Mouse (Mus musculus): ENCODE measurements around the gene A730061H03Rik. TPM values are rescaled to one million over a fixed set of nuclear protein-coding genes. Genes with fewer than 3 reads are reported as not detected.
A peak's percentile ranks its signal among the peaks of the same experiment; 100 is the strongest.

A730061H03Rik gene
- polyA plus RNA-seq, 1 experiment from 2014 or later: 1.1 TPM

GRCm38 (mm10) chr14:55579511-55580496, 19.6 kb upstream of the A730061H03Rik start:
- Histone ChIP-seq H3K4me3 (replicated peaks) (no peak overlapping the region), H3K27me3 (peaks cover 7% of the 10 kb centered on the region; the same call in 1 of the 2 replicates), H3K4me2 (no peak overlapping the region), H3K27ac (no peak overlapping the region), H3K36me3 (peaks cover 27% of the 10 kb centered on the region), H3K9me3 (no peaks in the 10 kb centered on the region), H3K4me1 (replicated peaks) (peaks cover 19% of the 10 kb centered on the region), H3K9ac (replicated peaks) (no peak overlapping the region)
- ATAC-seq (ENCODE audit: insufficient number of reproducible peaks, insufficient read depth, low FRiP score, low TSS enrichment, low read depth): no peak
- WGBS: 85% methylated on average over 23 of the region's 23 CpGs

GRCm38 (mm10) chr14:55578668-55579269, 18.6 kb upstream of the A730061H03Rik start:
- Histone ChIP-seq H3K36me3 (peaks cover 27% of the 10 kb centered on the region), H3K27me3 (no peaks in the 10 kb centered on the region), H3K4me2 (peak overlapping the region; percentile 85), H3K4me1 (replicated peaks) (peaks cover 15% of the 10 kb centered on the region), H3K9ac (replicated peaks) (peak overlapping the region; percentile 79), H3K27ac (peak overlapping the region; percentile 86), H3K9me3 (no peaks in the 10 kb centered on the region), H3K4me3 (replicated peaks) (peak overlapping the region; percentile 64)
- WGBS: 35% methylated on average over 6 of the region's 6 CpGs
- ATAC-seq (ENCODE audit: insufficient number of reproducible peaks, insufficient read depth, low FRiP score, low TSS enrichment, low read depth): peak; percentile 49

- Histone ChIP-seq H3K4me1 (replicated peaks) (peaks cover 15% of the 10 kb centered on the region), H3K27ac (peak within 1 kb of the TSS; percentile 86), H3K9me3 (no peaks in the 10 kb centered on the region), H3K4me3 (replicated peaks) (peak within 1 kb of the TSS; percentile 64), H3K9ac (replicated peaks) (peak within 1 kb of the TSS; percentile 79), H3K27me3 (no peaks in the 10 kb centered on the region), H3K4me2 (peak within 1 kb of the TSS; percentile 85), H3K36me3 (peaks cover 27% of the 10 kb centered on the region)
- 1% methylated on average over 32 of the region's 32 CpGs for WGBS
- peak; percentile 83 for ATAC-seq (ENCODE audit: insufficient number of reproducible peaks, insufficient read depth, low FRiP score, low TSS enrichment, low read depth)
Measured at GRCm38 (mm10) chr14:55577871-55578667, 17.9 kb upstream of the A730061H03Rik start, which contains the start of gene Psme1. Gene Psme1 (plus strand): TSS chr14:55578123.

GRCm38 (mm10) chr14:55576376-55576775, 16.2 kb upstream of the A730061H03Rik start:
- peak overlapping the region; percentile 11; the same call in 1 of the 2 replicates for H3K4me3 ChIP-seq (replicated peaks)

GRCm38 (mm10) chr14:55575711-55576110, 15.5 kb upstream of the A730061H03Rik start:
- Histone ChIP-seq H3K4me2 (peak overlapping the region; percentile 23; the same call in 1 of the 2 replicates), H3K27ac (no peak overlapping the region), H3K36me3 (peaks cover 14% of the 10 kb centered on the region), H3K27me3 (no peaks in the 10 kb centered on the region), H3K9me3 (no peaks in the 10 kb centered on the region), H3K4me3 (replicated peaks) (0 out of 2 replicates have a peak overlapping the region, but pooled peaks have one; percentile 5), H3K4me1 (replicated peaks) (peaks cover 15% of the 10 kb centered on the region), H3K9ac (replicated peaks) (peak overlapping the region; percentile 5; the same call in 1 of the 2 replicates)
- WGBS: 72% methylated on average over 13 of the region's 13 CpGs
- no peak; the same call in 1 of the 2 replicates for ATAC-seq (ENCODE audit: insufficient number of reproducible peaks, insufficient read depth, low FRiP score, low TSS enrichment, low read depth)

More at GRCm38 (mm10) chr14:55576376-55576775, 16.2 kb upstream of the A730061H03Rik start:
- Histone ChIP-seq H3K4me2 (peak overlapping the region; percentile 23; the same call in 1 of the 2 replicates), H3K9ac (replicated peaks) (no peak overlapping the region), H3K27me3 (no peaks in the 10 kb centered on the region), H3K9me3 (no peaks in the 10 kb centered on the region), H3K36me3 (peaks cover 17% of the 10 kb centered on the region), H3K27ac (0 out of 2 replicates have a peak overlapping the region, but pooled peaks have one; percentile 7), H3K4me1 (replicated peaks) (peaks cover 15% of the 10 kb centered on the region)
- no peak for ATAC-seq (ENCODE audit: insufficient number of reproducible peaks, insufficient read depth, low FRiP score, low TSS enrichment, low read depth)
- WGBS: 76% methylated on average over 16 of the region's 16 CpGs

GRCm38 (mm10) chr14:55575302-55575701, 15.1 kb upstream of the A730061H03Rik start, which contains the start of gene Fitm1:
Gene Fitm1 (plus strand): TSS chr14:55575617.
- whole genome bisulfite sequencing: 70% methylated on average over 8 of the region's 8 CpGs
- H3K4me1 ChIP-seq (replicated peaks): peaks cover 15% of the 10 kb centered on the region
- peak within 1 kb of the TSS; percentile 5; the same call in 1 of the 2 replicates for H3K9ac ChIP-seq (replicated peaks)
- H3K36me3 ChIP-seq: peaks cover 12% of the 10 kb centered on the region
- H3K4me3 ChIP-seq (replicated peaks): peak within 1 kb of the TSS; percentile 11; the same call in 1 of the 2 replicates
- no peak; the same call in 1 of the 2 replicates for ATAC-seq (ENCODE audit: insufficient number of reproducible peaks, insufficient read depth, low FRiP score, low TSS enrichment, low read depth)
- H3K4me2 ChIP-seq: peak within 1 kb of the TSS; percentile 23; the same call in 1 of the 2 replicates
- no peaks in the 10 kb centered on the region for H3K9me3 ChIP-seq
- H3K27me3 ChIP-seq: no peaks in the 10 kb centered on the region
- H3K27ac ChIP-seq: 0 out of 2 replicates have a peak within 1 kb of the TSS, but pooled peaks have one; percentile 7

- no peak overlapping the region for H3K9ac ChIP-seq (replicated peaks)
Measured at GRCm38 (mm10) chr14:55571760-55572159, 11.6 kb upstream of the A730061H03Rik start.

GRCm38 (mm10) chr14:55570588-55570987, 10.4 kb upstream of the A730061H03Rik start:
- Histone ChIP-seq H3K4me3 (replicated peaks) (no peak overlapping the region), H3K27ac (no peak overlapping the region), H3K9ac (replicated peaks) (no peak overlapping the region), H3K4me1 (replicated peaks) (peaks cover 3% of the 10 kb centered on the region), H3K27me3 (no peaks in the 10 kb centered on the region), H3K36me3 (peaks cover 52% of the 10 kb centered on the region), H3K9me3 (no peaks in the 10 kb centered on the region), H3K4me2 (no peak overlapping the region)
- no peak for ATAC-seq (ENCODE audit: insufficient number of reproducible peaks, insufficient read depth, low FRiP score, low TSS enrichment, low read depth)
- 87% methylated on average over 2 of the region's 2 CpGs for WGBS

More at GRCm38 (mm10) chr14:55571760-55572159, 11.6 kb upstream of the A730061H03Rik start:
- Histone ChIP-seq H3K4me2 (no peak overlapping the region), H3K36me3 (peaks cover 40% of the 10 kb centered on the region), H3K27me3 (no peaks in the 10 kb centered on the region), H3K4me1 (replicated peaks) (peaks cover 7% of the 10 kb centered on the region), H3K9me3 (no peaks in the 10 kb centered on the region), H3K4me3 (replicated peaks) (no peak overlapping the region), H3K27ac (no peak overlapping the region)
- ATAC-seq (ENCODE audit: insufficient number of reproducible peaks, insufficient read depth, low FRiP score, low TSS enrichment, low read depth): no peak

GRCm38 (mm10) chr14:55567496-55567895, 7.3 kb upstream of the A730061H03Rik start:
- Histone ChIP-seq H3K9me3 (no peaks in the 10 kb centered on the region), H3K9ac (replicated peaks) (no peak overlapping the region), H3K36me3 (peaks cover 78% of the 10 kb centered on the region), H3K4me1 (replicated peaks) (no peaks in the 10 kb centered on the region), H3K27me3 (no peaks in the 10 kb centered on the region), H3K4me3 (replicated peaks) (no peak overlapping the region), H3K4me2 (no peak overlapping the region), H3K27ac (no peak overlapping the region)
- no peak for ATAC-seq (ENCODE audit: insufficient number of reproducible peaks, insufficient read depth, low FRiP score, low TSS enrichment, low read depth)
- WGBS: 89% methylated on average over 3 of the region's 3 CpGs

GRCm38 (mm10) chr14:55565748-55566147, 5.5 kb upstream of the A730061H03Rik start:
- WGBS: 88% methylated on average over 3 of the region's 3 CpGs
- ATAC-seq (ENCODE audit: insufficient number of reproducible peaks, insufficient read depth, low FRiP score, low TSS enrichment, low read depth): no peak
- Histone ChIP-seq H3K27me3 (no peaks in the 10 kb centered on the region), H3K4me2 (no peak overlapping the region), H3K9me3 (no peaks in the 10 kb centered on the region), H3K4me1 (replicated peaks) (peaks cover 14% of the 10 kb centered on the region), H3K27ac (no peak overlapping the region), H3K36me3 (peaks cover 75% of the 10 kb centered on the region), H3K9ac (replicated peaks) (no peak overlapping the region), H3K4me3 (replicated peaks) (no peak overlapping the region)

All from limb, embryonic 12.5 days (tissue).